Mouse (Mus musculus) B cell, adult 62 days (primary cell): ENCODE results near the gene Gm10142. TPM values are rescaled to one million over a fixed set of nuclear protein-coding genes. Genes with fewer than 3 reads are reported as not detected.

Experiments used
- total RNA-seq: library from RNA; stranded (reverse); gene quantifications from 4 replicates; pipeline ENCODE4 v1.2.4, GENCODE M21; 2023

Gm10142 gene
- not detected in 4 replicates for total RNA-seq

DNA sequence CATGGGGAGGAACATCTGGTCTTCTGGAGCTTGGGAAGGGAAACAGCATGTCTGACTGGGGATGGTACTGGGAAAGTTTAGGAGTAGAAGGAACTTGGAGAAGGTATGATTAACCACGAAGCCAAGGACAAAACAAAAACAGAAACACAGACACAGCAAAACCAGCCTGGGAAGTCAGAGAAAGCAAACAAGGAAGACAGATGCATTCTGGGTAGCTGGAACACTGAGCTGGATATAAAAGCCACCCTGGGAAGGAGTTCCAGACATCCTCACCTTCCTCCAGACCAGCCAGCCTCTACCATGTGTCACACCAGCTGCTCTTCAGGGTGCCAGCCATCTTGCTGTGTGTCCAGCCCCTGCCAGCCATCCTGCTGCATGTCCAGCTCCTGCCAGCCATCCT lies at the start of gene Gm10142:
Gm10142 (plus strand) TSS at position 301 of the 400 bp plus-strand sequence.

DNA sequence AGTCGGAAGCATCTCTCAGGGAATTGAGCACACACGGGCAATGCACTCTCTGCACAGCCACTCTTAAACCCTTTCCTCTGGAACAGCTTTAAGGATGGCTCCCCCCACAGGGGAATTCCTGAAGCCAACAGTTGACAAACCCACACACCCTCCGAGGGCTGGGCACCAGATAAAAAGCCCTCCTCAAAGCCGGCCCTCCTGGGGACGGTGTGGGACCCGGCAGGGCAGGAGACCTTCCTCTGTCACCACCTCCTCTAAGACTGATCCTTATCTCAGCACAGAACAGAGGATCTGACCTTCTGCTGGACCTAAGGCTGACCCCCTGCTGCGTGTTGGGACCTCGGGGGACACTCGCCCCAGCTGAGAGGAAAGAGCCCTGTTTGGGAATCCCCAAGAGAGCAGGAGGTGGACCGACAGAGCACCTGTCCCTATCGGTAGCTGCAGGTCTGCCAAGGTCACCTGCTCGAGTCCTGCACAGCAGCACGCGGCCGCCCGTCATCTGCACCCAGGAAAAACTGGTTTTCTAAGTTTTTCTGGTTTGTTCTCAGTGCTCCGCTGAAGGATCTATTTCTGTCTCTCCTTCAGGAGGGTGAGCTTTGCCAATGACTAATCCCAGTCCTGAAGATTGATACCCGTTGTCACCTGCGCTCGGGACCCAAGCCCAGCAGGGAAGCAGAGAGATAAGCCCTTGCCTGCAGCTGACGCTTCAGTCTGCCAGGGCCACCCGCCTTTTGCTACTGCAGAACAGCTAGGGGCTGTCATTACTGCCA lies 29.5 kb upstream of the Gm10142 start, which contains the start of gene Tspear:
Tspear (plus strand) TSS at position 675 of the 770 bp plus-strand sequence.

DNA sequence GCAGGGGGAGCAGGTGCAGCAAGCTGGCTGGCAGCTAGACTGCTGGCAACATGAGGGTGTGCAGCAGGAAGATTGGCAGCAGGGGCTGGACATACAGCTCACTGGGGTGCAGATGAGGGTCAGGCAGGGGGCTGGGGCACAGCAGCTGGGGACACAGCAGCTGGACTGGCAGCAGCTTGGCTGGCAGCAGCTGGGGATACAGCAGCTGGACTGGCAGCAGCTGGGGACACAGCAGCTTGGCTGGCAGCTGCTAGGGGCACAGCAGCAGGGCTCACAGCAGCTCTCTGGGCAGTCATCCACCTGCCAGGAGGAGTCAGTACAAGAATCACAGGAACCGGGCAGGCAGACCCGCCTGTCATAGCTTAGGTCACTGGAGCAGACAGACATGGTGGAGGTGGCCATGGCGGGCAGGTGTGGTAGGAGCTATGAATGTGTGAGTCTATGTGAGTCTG lies 25.2 kb upstream of the Gm10142 start, which contains the start of gene Gm19402:
Gm19402 (minus strand) TSS at position 402 of the 452 bp plus-strand sequence.

DNA sequence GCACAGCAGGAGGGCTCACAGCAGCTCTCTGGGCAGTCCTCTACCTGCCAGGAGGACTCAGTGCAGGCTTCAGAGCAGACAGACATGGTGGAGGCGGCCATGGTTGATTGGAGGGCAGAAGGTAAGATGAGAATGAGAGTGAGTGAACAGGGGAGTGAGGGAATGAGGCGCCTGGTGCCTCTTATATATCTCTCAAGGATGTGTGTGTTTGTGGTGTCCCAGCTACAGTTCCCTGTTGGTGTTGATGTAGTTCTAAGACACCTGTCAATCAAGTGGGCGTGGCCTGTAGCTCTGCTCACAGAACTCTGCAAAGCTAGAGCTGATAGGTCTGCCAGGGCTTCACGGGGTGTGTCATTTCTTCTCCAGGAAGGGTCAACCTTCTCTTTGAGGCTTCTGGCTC lies 18.5 kb upstream of the Gm10142 start, which contains the start of gene Gm9508:
Gm9508 (minus strand) TSS at position 101 of the 400 bp plus-strand sequence.

DNA sequence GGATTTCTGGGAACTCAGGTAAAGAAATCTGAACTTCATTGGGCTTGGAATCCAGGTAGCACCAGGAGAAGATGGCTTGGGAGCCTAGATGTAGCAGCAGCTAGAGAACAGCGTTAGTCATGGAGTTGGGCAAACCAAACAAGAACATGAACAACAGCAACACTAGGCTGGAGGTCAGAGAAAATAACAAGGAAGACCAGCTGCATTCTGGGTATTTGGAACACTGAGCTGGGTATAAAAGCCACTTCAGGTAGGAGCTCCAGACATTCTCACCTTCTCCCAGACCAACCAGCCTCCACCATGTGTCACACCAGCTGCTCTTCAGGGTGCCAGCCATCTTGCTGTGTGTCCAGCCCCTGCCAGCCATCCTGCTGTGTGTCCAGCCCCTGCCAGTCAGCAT lies 9.3 kb upstream of the Gm10142 start, which contains the start of gene Gm10272:
Gm10272 (plus strand) TSS at position 301 of the 400 bp plus-strand sequence.

DNA sequence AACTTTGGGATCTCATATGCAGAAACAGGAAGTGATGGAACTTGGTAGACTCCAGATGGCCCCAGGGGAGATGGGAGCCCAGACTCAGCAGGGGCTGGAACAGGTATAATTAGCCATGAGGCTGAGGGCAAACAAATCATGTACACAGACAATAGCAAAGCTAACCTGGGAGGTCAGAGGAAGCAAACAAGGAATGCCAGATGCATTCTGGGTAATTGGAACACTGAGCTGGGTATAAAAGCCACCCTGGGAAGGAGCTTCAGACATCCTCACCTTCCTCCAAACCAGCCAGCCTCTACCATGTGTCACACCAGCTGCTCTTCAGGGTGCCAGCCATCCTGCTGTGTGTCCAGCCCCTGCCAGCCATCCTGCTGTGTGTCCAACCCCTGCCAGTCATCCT lies 4.5 kb upstream of the Gm10142 start, which contains the start of gene Gm10024:
Gm10024 (plus strand) TSS at position 301 of the 400 bp plus-strand sequence.

DNA sequence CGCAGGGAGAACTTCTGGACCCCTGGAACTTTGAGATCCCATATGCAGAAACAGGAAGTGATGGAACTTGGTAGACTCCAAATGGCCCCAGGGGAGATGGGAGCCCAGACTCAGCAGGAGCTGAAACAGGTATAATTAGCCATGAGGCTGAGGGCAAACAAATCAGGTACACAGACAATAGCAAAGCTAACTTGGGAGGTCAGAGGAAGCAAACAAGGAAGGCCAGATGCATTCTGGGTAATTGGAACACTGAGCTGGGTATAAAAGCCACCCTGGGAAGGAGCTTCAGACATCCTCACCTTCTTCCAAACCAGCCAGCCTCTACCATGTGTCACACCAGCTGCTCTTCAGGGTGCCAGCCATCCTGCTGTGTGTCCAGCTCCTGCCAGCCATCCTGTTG lies 4.7 kb downstream of the Gm10142 start, which contains the start of gene Krtap12-1:
Krtap12-1 (plus strand) TSS at position 301 of the 400 bp plus-strand sequence.

DNA sequence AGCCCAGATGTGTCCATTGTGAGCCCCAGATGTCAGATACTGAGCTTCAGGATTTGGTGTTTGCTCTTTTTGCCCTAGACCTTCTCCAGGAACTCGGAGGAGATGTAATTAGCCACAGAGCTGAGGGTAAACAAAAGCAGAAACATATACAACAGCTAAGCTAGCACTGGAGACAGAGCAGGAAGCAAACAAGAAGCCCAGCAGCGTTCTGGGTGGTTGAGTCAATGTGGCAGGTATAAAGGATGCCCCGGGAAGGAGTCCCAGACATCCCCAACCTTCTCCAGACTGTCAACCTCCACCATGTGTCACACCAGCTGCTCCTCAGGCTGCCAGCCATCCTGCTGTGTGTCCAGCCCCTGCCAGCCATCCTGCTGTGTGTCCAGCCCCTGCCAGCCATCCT lies 10.6 kb downstream of the Gm10142 start, which contains the start of gene Gm10100:
Gm10100 (plus strand) TSS at position 301 of the 400 bp plus-strand sequence.

DNA sequence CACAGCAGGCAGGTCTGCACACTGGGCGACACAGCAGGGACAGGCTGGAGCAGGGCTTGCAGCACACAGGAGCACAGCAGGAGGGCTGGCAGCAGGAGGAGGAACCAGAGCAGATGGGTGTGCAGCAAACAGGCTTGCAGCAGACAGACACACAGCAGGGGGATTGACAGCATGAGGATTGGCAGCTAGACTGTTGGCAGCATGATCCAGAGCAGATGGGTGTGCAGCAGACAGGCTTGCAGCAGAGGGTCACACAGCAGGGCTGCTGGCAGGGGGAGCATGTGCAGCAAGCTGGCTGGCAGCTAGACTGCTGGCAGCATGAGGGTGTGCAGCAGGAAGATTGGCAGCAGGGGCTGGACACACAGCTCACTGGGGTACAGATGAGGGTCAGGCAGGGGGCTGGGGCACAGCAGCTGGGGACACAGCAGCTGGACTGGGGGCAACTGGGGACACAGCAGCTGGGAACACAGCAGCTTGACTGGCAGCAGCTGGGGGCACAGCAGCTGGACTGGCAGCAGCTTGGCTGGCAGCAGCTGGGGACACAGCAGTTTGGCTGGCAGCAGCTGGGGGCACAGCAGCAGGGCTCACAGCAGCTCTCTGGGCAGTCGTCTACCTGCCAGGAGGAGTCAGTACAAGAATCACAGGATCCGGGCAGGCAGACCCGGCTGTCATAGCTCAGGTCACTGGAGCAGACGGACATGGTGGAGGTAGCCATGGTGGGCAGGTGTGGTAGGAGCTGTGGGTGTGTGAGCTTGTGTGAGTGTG lies 26.5 kb downstream of the Gm10142 start, which contains the start of gene Gm18596:
Gm18596 (minus strand) TSS at position 715 of the 765 bp plus-strand sequence.

DNA sequence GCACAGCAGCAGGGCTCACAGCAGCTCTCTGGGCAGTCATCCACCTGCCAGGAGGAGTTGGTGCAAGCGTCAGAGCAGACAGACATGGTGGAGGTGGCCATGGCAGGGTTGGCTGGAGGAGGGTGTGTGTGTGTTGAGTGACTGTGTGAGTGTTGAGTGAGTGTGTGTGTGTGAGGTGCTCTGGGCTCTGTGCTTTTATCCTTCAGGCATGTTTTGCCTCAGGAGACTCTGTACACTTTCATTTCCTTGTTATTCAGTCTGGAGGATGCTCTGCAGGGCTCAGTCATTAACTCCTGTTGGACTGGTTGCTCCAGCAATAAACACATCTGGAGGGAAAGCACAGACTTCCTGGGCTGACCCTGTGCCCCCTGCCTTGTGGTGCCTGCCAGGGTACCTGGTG lies 35.6 kb downstream of the Gm10142 start, which contains the start of gene Gm9736:
Gm9736 (minus strand) TSS at position 101 of the 400 bp plus-strand sequence.

DNA sequence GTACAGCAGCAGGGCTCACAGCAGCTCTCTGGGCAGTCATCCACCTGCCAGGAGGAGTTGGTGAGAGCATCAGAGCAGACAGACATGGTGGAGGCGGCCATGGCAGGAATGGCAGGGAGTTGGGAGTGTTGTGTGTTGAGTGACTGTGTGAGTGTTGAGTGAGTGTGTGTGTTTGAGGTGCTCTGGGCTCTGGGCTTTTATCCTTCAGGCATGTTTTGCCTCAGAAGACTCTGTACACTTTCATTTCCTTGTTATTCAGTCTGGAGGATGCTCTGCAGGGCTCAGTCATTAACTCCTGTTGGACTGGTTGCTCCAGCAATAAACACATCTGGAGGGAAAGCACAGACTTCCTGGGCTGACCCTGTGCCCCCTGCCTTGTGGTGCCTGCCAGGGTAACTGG lies 44.0 kb downstream of the Gm10142 start, which contains the start of gene Gm3233:
Gm3233 (minus strand) TSS at position 101 of the 400 bp plus-strand sequence.

Other genes starting within 250 kb of the Gm10142 start
- 21.0 to 24.1 TPM (median 22.9 TPM) in 4 replicates for gene Fam207a, start 200.0 kb upstream of the Gm10142 start, total RNA-seq
- 74.3 to 78.8 TPM (median 76.3 TPM) in 4 replicates for gene Itgb2, start 185.6 kb upstream of the Gm10142 start, total RNA-seq
- gene Pttg1ip, start 134.1 kb upstream of the Gm10142 start, total RNA-seq: 68.7 to 88.1 TPM (median 80.3 TPM) in 4 replicates
- gene Sumo3, start 109.7 kb upstream of the Gm10142 start, total RNA-seq: 59.3 to 66.2 TPM (median 61.2 TPM) in 4 replicates
- gene Gm49325, start 109.6 kb upstream of the Gm10142 start, total RNA-seq: 3.8 TPM in 1 of 4 replicates, not detected in the others
- gene Ube2g2, start 93.5 kb upstream of the Gm10142 start, total RNA-seq: 36.7 to 55.5 TPM (median 43.1 TPM) in 4 replicates
- gene Tspear, start 29.2 kb upstream of the Gm10142 start, total RNA-seq: 3.3 to 4.2 TPM (median 3.7 TPM) in 4 replicates
- not detected in 4 replicates for gene Gm19402, start 25.1 kb upstream of the Gm10142 start, total RNA-seq
- not detected in 4 replicates for gene Gm9508, start 18.6 kb upstream of the Gm10142 start, total RNA-seq
- gene Gm10272, start 9.2 kb upstream of the Gm10142 start, total RNA-seq: not detected in 4 replicates
- not detected in 4 replicates for gene Gm10024, start 4.3 kb upstream of the Gm10142 start, total RNA-seq
- not detected in 4 replicates for gene Krtap12-1, start 4.8 kb downstream of the Gm10142 start, total RNA-seq
- gene Gm10100, start 10.7 kb downstream of the Gm10142 start, total RNA-seq: not detected in 4 replicates
- not detected in 4 replicates for gene Gm18596, start 26.8 kb downstream of the Gm10142 start, total RNA-seq
- not detected in 4 replicates for gene Gm9736, start 35.5 kb downstream of the Gm10142 start, total RNA-seq
- gene Gm3233, start 43.9 kb downstream of the Gm10142 start, total RNA-seq: not detected in 4 replicates
- not detected in 4 replicates for gene Gm3238, start 55.5 kb downstream of the Gm10142 start, total RNA-seq
- not detected in 4 replicates for gene Gm7138, start 61.1 kb downstream of the Gm10142 start, total RNA-seq
- not detected in 4 replicates for gene Gm3250, start 66.7 kb downstream of the Gm10142 start, total RNA-seq
- gene Gm7137, start 72.4 kb downstream of the Gm10142 start, total RNA-seq: not detected in 4 replicates
- gene Gm9639, start 79.3 kb downstream of the Gm10142 start, total RNA-seq: not detected in 4 replicates
- gene Gm19668, start 83.3 kb downstream of the Gm10142 start, total RNA-seq: not detected in 4 replicates
- gene Gm9507, start 96.0 kb downstream of the Gm10142 start, total RNA-seq: not detected in 4 replicates
- gene Gm2696, start 98.9 kb downstream of the Gm10142 start, total RNA-seq: not detected in 4 replicates
- gene Krtap10-4, start 111.3 kb downstream of the Gm10142 start, total RNA-seq: not detected in 4 replicates
- not detected in 4 replicates for gene Krtap10-10, start 120.1 kb downstream of the Gm10142 start, total RNA-seq
- not detected in 4 replicates for gene Gm36176, start 131.0 kb downstream of the Gm10142 start, total RNA-seq
- not detected in 4 replicates for gene Gm10318, start 137.1 kb downstream of the Gm10142 start, total RNA-seq
- gene Gm3285, start 146.2 kb downstream of the Gm10142 start, total RNA-seq: not detected in 4 replicates
- gene Lrrc3, start 186.7 kb downstream of the Gm10142 start, total RNA-seq: 0.16 to 0.27 TPM in 2 of 4 replicates, not detected in the others